Mouse (Mus musculus) cortical plate, adult 2 months (tissue): ENCODE data around the gene Nudt8. TPM values are rescaled to one million over a fixed set of nuclear protein-coding genes. Genes with fewer than 3 reads are reported as not detected.
"Not testable (repeated sequence)": the region's sequence is repeated elsewhere in the genome, so short reads cannot be mapped to it uniquely, and the experiment has no call there.

ENCODE experiments used
- H3K27ac ChIP-seq: fragments of 200-500 bp; 2 replicates; pipeline ENCODE4 v1.5.1; 2012; ENCODE audit warnings: low read length, control low read depth, inconsistent platforms; ENCODE audit not compliant: insufficient read depth
- H3K4me1 ChIP-seq: fragments of 200-500 bp; 2 replicates; pipeline ENCODE4 v1.6.1; 2011; ENCODE audit warnings: low read length; ENCODE audit not compliant: control insufficient read depth, insufficient read depth
- H3K4me3 ChIP-seq: fragments of 200-500 bp; 2 replicates; pipeline ENCODE4 v1.5.1; 2011; ENCODE audit warnings: mild to moderate bottlenecking, low read length, control low read depth; ENCODE audit not compliant: insufficient read depth
- CTCF ChIP-seq: fragments of 200-500 bp; IDR thresholded peaks from 2 replicates; pipeline ENCODE4 v1.5.1; 2011; ENCODE audit warnings: mild to moderate bottlenecking, control low read depth, low read length; ENCODE audit not compliant: insufficient read depth; ENCODE audit errors: extremely low read depth
- POLR2A ChIP-seq: fragments of 200-500 bp; IDR thresholded peaks from 2 replicates; pipeline ENCODE4 v1.6.1; 2011; ENCODE audit warnings: mild to moderate bottlenecking, low read length, control low read depth; ENCODE audit not compliant: insufficient read depth; ENCODE audit errors: extremely low read depth
- polyA plus RNA-seq: library from polyadenylated mRNA; depleted of rRNA; stranded (reverse); fragments of >200 nt; gene quantifications from 2 replicates; pipeline ENCODE4 v1.2.3, GENCODE M21; 2012; rRNA removed

The Nudt8 gene
- polyA plus RNA-seq: 4.7 and 7.6 TPM in 2 replicates

GRCm38 (mm10) chr19:4000119-4000900 lies at the start of gene Nudt8, which contains the start of gene Gm49405:
TSS of gene Nudt8 (plus strand) at chr19:4000580.
TSS of gene Gm49405 (plus strand) at chr19:4000626.
- H3K4me3 ChIP-seq: peak within 1 kb of the TSS; percentile 51
- peak; percentile 75; the same call in 1 of the 2 replicates for TF ChIP-seq POLR2A
- TF ChIP-seq CTCF: peak; percentile 75
- no peaks in the 10 kb centered on the region for H3K4me1 ChIP-seq
- peak within 1 kb of the TSS; percentile 88 for H3K27ac ChIP-seq

GRCm38 (mm10) chr19:3951461-3951860 lies 48.9 kb upstream of the Nudt8 start:
- TF ChIP-seq POLR2A: no peak
- no peak for TF ChIP-seq CTCF
- no peaks in the 10 kb centered on the region for H3K4me1 ChIP-seq
- H3K27ac ChIP-seq: no peak overlapping the region
- H3K4me3 ChIP-seq: no peak overlapping the region

- TF ChIP-seq CTCF: no peak
- no peak for TF ChIP-seq POLR2A
- no peak overlapping the region for H3K4me3 ChIP-seq
- no peaks in the 10 kb centered on the region for H3K4me1 ChIP-seq
These were observed 48.3 kb upstream of the Nudt8 start for GRCm38 (mm10) chr19:3952099-3952498.

GRCm38 (mm10) chr19:3955033-3955432 lies 45.3 kb upstream of the Nudt8 start:
- H3K4me3 ChIP-seq: no peak overlapping the region
- no peaks in the 10 kb centered on the region for H3K4me1 ChIP-seq
- TF ChIP-seq POLR2A: no peak
- no peak for TF ChIP-seq CTCF
- H3K27ac ChIP-seq: no peak overlapping the region

More at GRCm38 (mm10) chr19:3952099-3952498, 48.3 kb upstream of the Nudt8 start:
- no peak overlapping the region for H3K27ac ChIP-seq

GRCm38 (mm10) chr19:3955804-3956203 lies 44.6 kb upstream of the Nudt8 start:
- Histone ChIP-seq H3K4me3 (no peak overlapping the region), H3K4me1 (no peaks in the 10 kb centered on the region), H3K27ac (no peak overlapping the region)
- TF ChIP-seq POLR2A (no peak), CTCF (no peak)

GRCm38 (mm10) chr19:3957296-3958036 lies 42.9 kb upstream of the Nudt8 start:
- H3K27ac ChIP-seq, H3K4me3 ChIP-seq, H3K4me1 ChIP-seq: not testable (repeated sequence)

GRCm38 (mm10) chr19:3958470-3958869 lies 41.9 kb upstream of the Nudt8 start, which contains the start of gene Aldh3b3:
TSS of gene Aldh3b3 (plus strand) at chr19:3958645.
- no peak within 1 kb of the TSS for H3K27ac ChIP-seq
- no peaks in the 10 kb centered on the region for H3K4me1 ChIP-seq
- H3K4me3 ChIP-seq: no peak within 1 kb of the TSS
- TF ChIP-seq POLR2A: no peak
- no peak for TF ChIP-seq CTCF

GRCm38 (mm10) chr19:3959030-3959429 lies 41.4 kb upstream of the Nudt8 start:
- no peak overlapping the region for H3K4me3 ChIP-seq
- no peaks in the 10 kb centered on the region for H3K4me1 ChIP-seq
- no peak overlapping the region for H3K27ac ChIP-seq
- no peak for TF ChIP-seq CTCF
- TF ChIP-seq POLR2A: no peak

GRCm38 (mm10) chr19:3960211-3960610 lies 40.2 kb upstream of the Nudt8 start:
- no peak for TF ChIP-seq CTCF
- no peak for TF ChIP-seq POLR2A
- H3K27ac ChIP-seq: no peak overlapping the region
- no peak overlapping the region for H3K4me3 ChIP-seq
- H3K4me1 ChIP-seq: no peaks in the 10 kb centered on the region

- H3K4me3 ChIP-seq, H3K27ac ChIP-seq, H3K4me1 ChIP-seq: not testable (repeated sequence)
These were observed 38.6 kb upstream of the Nudt8 start for GRCm38 (mm10) chr19:3961805-3962204.
